Mouse (Mus musculus) stomach, embryonic 14.5 days (tissue): ENCODE data around the gene Rad51b. TPM values are rescaled to one million over a fixed set of nuclear protein-coding genes. Genes with fewer than 3 reads are reported as not detected.

ENCODE experiments used
- ATAC-seq: fragments of 200-750 bp; cut with Nextera tagmentation; 2 replicates; pipeline ENCODE4 v1.8.0; 2017; ENCODE audit warnings: low read depth, moderate TSS enrichment; ENCODE audit not compliant: insufficient number of reproducible peaks, insufficient read depth, low FRiP score
- H3K27ac ChIP-seq: fragments of 300-500 bp; sonication (generic); 2 replicates; pipeline ENCODE4 v1.5.1; 2014; ENCODE audit warnings: mild to moderate bottlenecking, low read length, moderate library complexity, mixed read lengths
- H3K27me3 ChIP-seq: fragments of 300-500 bp; sonication (generic); 2 replicates; pipeline ENCODE4 v1.6.1; 2014; ENCODE audit warnings: low read length, control low read depth, mixed read lengths; ENCODE audit not compliant: control insufficient read depth, insufficient read depth
- H3K36me3 ChIP-seq: fragments of 300-500 bp; sonication (generic); 2 replicates; pipeline ENCODE4 v1.6.1; 2014; ENCODE audit warnings: mild to moderate bottlenecking, control low read depth, low read length, moderate library complexity, mixed read lengths; ENCODE audit not compliant: control insufficient read depth, insufficient read depth
- H3K4me1 ChIP-seq: fragments of 300-500 bp; sonication (generic); 2 replicates; pipeline ENCODE4 v1.6.1; 2014; ENCODE audit warnings: low read length, control low read depth, mixed read lengths; ENCODE audit not compliant: control insufficient read depth, insufficient read depth
- H3K4me2 ChIP-seq: fragments of 300-500 bp; sonication (generic); replicated peaks from 2 replicates; pipeline ENCODE4 v1.6.1; 2014; ENCODE audit warnings: low read depth, low read length, control low read depth
- H3K4me3 ChIP-seq: fragments of 300-500 bp; sonication (generic); 2 replicates; pipeline ENCODE4 v1.5.1; 2014; ENCODE audit warnings: low read depth, low read length, control low read depth
- H3K9ac ChIP-seq: fragments of 300-500 bp; sonication (generic); replicated peaks from 2 replicates; pipeline ENCODE4 v1.6.1; 2014; ENCODE audit warnings: low read depth, mild to moderate bottlenecking, control low read depth, low read length, moderate library complexity, mixed read lengths
- H3K9me3 ChIP-seq: fragments of 300-500 bp; sonication (generic); 2 replicates; pipeline ENCODE4 v1.6.1; 2016; ENCODE audit warnings: low read depth, low read length, control low read depth; ENCODE audit not compliant: control insufficient read depth
- WGBS: fragments of 180-500 bp; shearing (Covaris S2); extraction: QIAGEN DNeasy Blood & Tissue Kit; methylation state at CpG from one replicate; pipeline ENCODE4 v1.1.7; 2014; 5-methylcytosine and 5-hydroxymethylcytosine counted together
- polyA plus RNA-seq: library from polyadenylated mRNA; unstranded; fragments of >200 nt; fragmentation: Nextera tagmentation; extraction: Ambion mirVana; gene quantifications from 2 replicates; pipeline ENCODE4 v1.2.1, GENCODE M21; 2014

Rad51b gene
- polyA plus RNA-seq, 1 experiment from 2014 or later, result 8.4 TPM

- Histone ChIP-seq H3K4me2 (no peak overlapping the region), H3K4me1 (peaks cover 16% of the 10 kb centered on the region), H3K4me3 (no peak overlapping the region), H3K9me3 (no peaks in the 10 kb centered on the region), H3K27me3 (no peaks in the 10 kb centered on the region), H3K27ac (peak overlapping the region; percentile 91; the same call in 1 of the 2 replicates), H3K9ac (no peak overlapping the region), H3K36me3 (no peaks in the 10 kb centered on the region)
- no peak for ATAC-seq
- 61% methylated on average over 2 of the region's 2 CpGs for WGBS
These were observed 300.7 kb downstream of the Rad51b start for GRCm38 (mm10) chr12:79597786-79598185.

- H3K36me3 ChIP-seq, result no peaks in the 10 kb centered on the region
- H3K9ac ChIP-seq, result no peak overlapping the region
- no peak overlapping the region for H3K4me3 ChIP-seq
- no peak overlapping the region for H3K4me2 ChIP-seq
- peaks cover 16% of the 10 kb centered on the region for H3K4me1 ChIP-seq
- H3K27me3 ChIP-seq, result no peaks in the 10 kb centered on the region
- H3K9me3 ChIP-seq, result no peaks in the 10 kb centered on the region
- no peak for ATAC-seq
- WGBS, result 19% methylated on average over 4 of the region's 4 CpGs
- H3K27ac ChIP-seq, result peak overlapping the region; percentile 91
These were observed 301.4 kb downstream of the Rad51b start for GRCm38 (mm10) chr12:79598496-79598895.

GRCm38 (mm10) chr12:79598901-79599300 is 301.8 kb downstream of the Rad51b start:
- Histone ChIP-seq H3K4me1 (peaks cover 16% of the 10 kb centered on the region), H3K9ac (no peak overlapping the region), H3K36me3 (no peaks in the 10 kb centered on the region), H3K27ac (peak overlapping the region; percentile 91), H3K9me3 (no peaks in the 10 kb centered on the region), H3K4me3 (no peak overlapping the region), H3K4me2 (no peak overlapping the region), H3K27me3 (no peaks in the 10 kb centered on the region)
- WGBS, result 15% methylated on average over 2 of the region's 2 CpGs
- ATAC-seq, result no peak

GRCm38 (mm10) chr12:79600149-79600769 is 303.2 kb downstream of the Rad51b start:
- no peak overlapping the region for H3K9ac ChIP-seq
- peaks cover 16% of the 10 kb centered on the region for H3K4me1 ChIP-seq
- H3K27me3 ChIP-seq, result no peaks in the 10 kb centered on the region
- no peaks in the 10 kb centered on the region for H3K9me3 ChIP-seq
- H3K4me2 ChIP-seq, result no peak overlapping the region
- no peaks in the 10 kb centered on the region for H3K36me3 ChIP-seq
- H3K27ac ChIP-seq, result peak overlapping the region; percentile 91
- 29% methylated on average over 11 of the region's 11 CpGs for WGBS
- peak; percentile 85; the same call in 1 of the 2 replicates for ATAC-seq
- no peak overlapping the region for H3K4me3 ChIP-seq

- ATAC-seq, result no peak
- Histone ChIP-seq H3K9ac (no peak overlapping the region), H3K9me3 (no peaks in the 10 kb centered on the region), H3K4me1 (peaks cover 16% of the 10 kb centered on the region), H3K4me2 (no peak overlapping the region), H3K4me3 (no peak overlapping the region), H3K36me3 (no peaks in the 10 kb centered on the region), H3K27ac (peak overlapping the region; percentile 74; the same call in 1 of the 2 replicates), H3K27me3 (no peaks in the 10 kb centered on the region)
- WGBS, result 48% methylated on average over 3 of the region's 3 CpGs
These were observed 305.6 kb downstream of the Rad51b start for GRCm38 (mm10) chr12:79602641-79603040.

GRCm38 (mm10) chr12:79604850-79605249 is 307.8 kb downstream of the Rad51b start:
- H3K9me3 ChIP-seq, result no peaks in the 10 kb centered on the region
- no peak overlapping the region for H3K9ac ChIP-seq
- H3K27ac ChIP-seq, result no peak overlapping the region
- H3K36me3 ChIP-seq, result no peaks in the 10 kb centered on the region
- no peaks in the 10 kb centered on the region for H3K27me3 ChIP-seq
- WGBS, result 96% methylated on average over 2 of the region's 2 CpGs
- H3K4me1 ChIP-seq, result peaks cover 8% of the 10 kb centered on the region
- no peak for ATAC-seq
- no peak overlapping the region for H3K4me3 ChIP-seq
- no peak overlapping the region for H3K4me2 ChIP-seq

- Histone ChIP-seq H3K4me1 (peaks cover 20% of the 10 kb centered on the region), H3K27ac (no peak overlapping the region)
- WGBS, result 83% methylated on average over 11 of the region's 11 CpGs
These were observed 309.1 kb downstream of the Rad51b start for GRCm38 (mm10) chr12:79606197-79606631.

GRCm38 (mm10) chr12:79609399-79610010 is 312.4 kb downstream of the Rad51b start:
- Histone ChIP-seq H3K36me3 (no peaks in the 10 kb centered on the region), H3K9ac (no peak overlapping the region), H3K4me2 (no peak overlapping the region), H3K9me3 (no peaks in the 10 kb centered on the region), H3K27me3 (no peaks in the 10 kb centered on the region), H3K27ac (no peak overlapping the region; the same call in 1 of the 2 replicates), H3K4me1 (peaks cover 30% of the 10 kb centered on the region), H3K4me3 (no peak overlapping the region)
- WGBS, result 68% methylated on average over 8 of the region's 8 CpGs
- ATAC-seq, result no peak

More at GRCm38 (mm10) chr12:79606197-79606631, 309.1 kb downstream of the Rad51b start:
- ATAC-seq, result no peak
- Histone ChIP-seq H3K9ac (no peak overlapping the region), H3K36me3 (no peaks in the 10 kb centered on the region), H3K4me2 (no peak overlapping the region), H3K9me3 (no peaks in the 10 kb centered on the region), H3K27me3 (no peaks in the 10 kb centered on the region), H3K4me3 (no peak overlapping the region)
